Mouse (Mus musculus) large intestine, adult 2 months (tissue): ENCODE measurements around the gene Gm5415. TPM values are rescaled to one million over a fixed set of nuclear protein-coding genes. Genes with fewer than 3 reads are reported as not detected.
"Not testable (repeated sequence)": the region's sequence is repeated elsewhere in the genome, so short reads cannot be mapped to it uniquely, and the experiment has no call there.

ENCODE experiments used
- DNase-seq: peaks from one replicate; pipeline ENCODE4 v3.0.0-alpha.2; 2012; ENCODE audit warnings: low read depth, low spot score
- WGBS: fragments of 180-500 bp; shearing (Covaris S2); methylation state at CpG from one replicate; pipeline ENCODE4 v1.1.7; 2018; 5-methylcytosine and 5-hydroxymethylcytosine counted together
- polyA plus RNA-seq: library from polyadenylated mRNA; depleted of rRNA; stranded (reverse); fragments of >200 nt; gene quantifications from 2 replicates; pipeline ENCODE4 v1.2.3, GENCODE M21; 2012; rRNA removed

Gene Gm5415
- not detected in 2 replicates for polyA plus RNA-seq

GRCm38 (mm10) chr1:32547194-32547593, at the start of gene Gm5415:
Gene Gm5415 (minus strand): TSS chr1:32547294.
- WGBS: 73% methylated on average over 3 of the region's 7 CpGs
- not testable (repeated sequence) for DNase-seq

- WGBS: 100% methylated on average over 2 of the region's 2 CpGs
- DNase-seq: no peak
These were observed 21.8 kb upstream of the Gm5415 start for GRCm38 (mm10) chr1:32568901-32569300.

GRCm38 (mm10) chr1:32553925-32554324, 6.8 kb upstream of the Gm5415 start:
- 45% methylated on average over 4 of the region's 4 CpGs for WGBS
- DNase-seq: no peak

- 88% methylated on average over 3 of the region's 3 CpGs for WGBS
- DNase-seq: no peak
These were observed 6.4 kb upstream of the Gm5415 start for GRCm38 (mm10) chr1:32553459-32553858.

GRCm38 (mm10) chr1:32503381-32503780, 43.7 kb downstream of the Gm5415 start:
- 88% methylated on average over 6 of the region's 6 CpGs for WGBS
- DNase-seq: no peak
